Mouse (Mus musculus) kidney, embryonic 14.5 days (tissue): ENCODE measurements around the gene Spdl1. TPM values are rescaled to one million over a fixed set of nuclear protein-coding genes. Genes with fewer than 3 reads are reported as not detected.
"Not testable (repeated sequence)": the region's sequence is repeated elsewhere in the genome, so short reads cannot be mapped to it uniquely, and the experiment has no call there.

Experiments used
- ATAC-seq: fragments of 200-750 bp; cut with Nextera tagmentation; 2 replicates; pipeline ENCODE4 v1.8.0; 2017; ENCODE audit warnings: moderate number of reproducible peaks, mild to moderate bottlenecking, moderate TSS enrichment, moderate library complexity; ENCODE audit not compliant: low FRiP score, low TSS enrichment
- H3K27ac ChIP-seq: fragments of 300-500 bp; sonication (generic); 2 replicates; pipeline ENCODE4 v1.5.1; 2014; ENCODE audit warnings: low read depth, mild to moderate bottlenecking, low read length, moderate library complexity, mixed read lengths
- H3K27me3 ChIP-seq: fragments of 300-500 bp; sonication (generic); 2 replicates; pipeline ENCODE4 v1.6.1; 2014; ENCODE audit warnings: mild to moderate bottlenecking, low read length; ENCODE audit not compliant: control insufficient read depth, insufficient read depth
- H3K36me3 ChIP-seq: fragments of 300-500 bp; sonication (generic); 2 replicates; pipeline ENCODE4 v1.6.1; 2014; ENCODE audit warnings: low read length, mixed read lengths; ENCODE audit not compliant: control insufficient read depth, insufficient read depth
- H3K4me1 ChIP-seq: fragments of 300-500 bp; sonication (generic); 2 replicates; pipeline ENCODE4 v1.6.1; 2014; ENCODE audit warnings: low read length, mixed read lengths; ENCODE audit not compliant: control insufficient read depth, insufficient read depth
- H3K4me2 ChIP-seq: fragments of 300-500 bp; sonication (generic); replicated peaks from 2 replicates; pipeline ENCODE4 v1.6.1; 2014; ENCODE audit warnings: low read depth, mild to moderate bottlenecking, low read length
- H3K4me3 ChIP-seq: fragments of 300-500 bp; sonication (generic); 2 replicates; pipeline ENCODE4 v1.5.1; 2014; ENCODE audit warnings: mild to moderate bottlenecking, low read length
- H3K9ac ChIP-seq: fragments of 300-500 bp; sonication (generic); 2 replicates; pipeline ENCODE4 v1.6.1; 2014; ENCODE audit warnings: low read depth, mild to moderate bottlenecking, low read length, moderate library complexity
- H3K9me3 ChIP-seq: fragments of 300-500 bp; sonication (generic); 2 replicates; pipeline ENCODE4 v1.6.1; 2016; ENCODE audit warnings: low read length; ENCODE audit not compliant: control insufficient read depth
- WGBS: fragments of 180-500 bp; shearing (Covaris S2); extraction: QIAGEN DNeasy Blood & Tissue Kit; methylation state at CpG from one replicate; pipeline ENCODE4 v1.1.7; 2014; 5-methylcytosine and 5-hydroxymethylcytosine counted together
- polyA plus RNA-seq: library from polyadenylated mRNA; unstranded; fragments of >200 nt; fragmentation: Nextera tagmentation; extraction: Ambion mirVana; gene quantifications from 2 replicates; pipeline ENCODE4 v1.2.1, GENCODE M21; 2014

Spdl1 gene
- polyA plus RNA-seq, 1 experiment from 2014 or later = 26.0 TPM

DNA sequence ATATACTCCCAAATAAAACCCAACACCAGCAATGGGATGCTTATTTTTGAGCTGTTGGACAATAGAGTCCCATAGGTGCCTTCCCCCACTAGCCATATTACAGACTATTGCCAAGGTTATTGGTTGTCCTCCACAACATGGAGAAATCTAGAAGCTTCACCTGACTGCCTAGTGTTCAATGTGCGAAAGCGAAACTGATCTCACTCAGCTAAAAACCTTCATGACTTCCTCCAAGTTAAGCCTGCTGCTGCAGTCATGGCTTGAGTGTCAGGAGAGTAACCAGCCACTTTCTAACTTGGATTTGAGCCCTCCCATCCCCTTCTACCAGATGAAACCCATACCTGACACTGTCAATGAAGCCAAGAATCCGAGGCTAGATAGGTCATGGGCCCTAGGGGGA lies 5.6 kb downstream of the Spdl1 start:
- no peak for ATAC-seq
- no peak overlapping the region for H3K4me2 ChIP-seq
- H3K36me3 ChIP-seq = peaks cover 45% of the 10 kb centered on the region
- H3K27me3 ChIP-seq = no peaks in the 10 kb centered on the region
- peaks cover 7% of the 10 kb centered on the region for H3K4me1 ChIP-seq
- H3K9me3 ChIP-seq = no peaks in the 10 kb centered on the region
- H3K9ac ChIP-seq = no peak overlapping the region
- WGBS = 95% methylated on average over 3 of the region's 3 CpGs
- no peak overlapping the region for H3K27ac ChIP-seq
- no peak overlapping the region for H3K4me3 ChIP-seq

DNA sequence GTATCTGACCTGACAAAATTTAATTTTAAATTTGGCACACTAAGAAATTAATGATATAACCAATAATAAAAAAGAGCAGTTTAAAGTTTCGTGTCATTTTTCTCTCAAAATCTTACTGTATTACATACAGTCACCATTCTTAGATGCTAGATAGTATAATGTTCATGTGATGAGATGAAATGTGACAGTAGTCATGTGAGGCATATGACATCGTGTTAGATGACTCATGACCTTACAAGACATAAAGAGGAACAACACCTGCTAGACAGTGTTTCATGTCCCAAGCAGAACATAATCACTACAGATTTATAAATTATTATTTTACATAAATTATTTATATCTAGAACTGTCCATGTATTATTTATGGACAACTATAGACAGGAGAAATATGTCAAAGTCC lies 6.5 kb downstream of the Spdl1 start:
- no peak overlapping the region for H3K27ac ChIP-seq
- peaks cover 51% of the 10 kb centered on the region for H3K36me3 ChIP-seq
- no peak for ATAC-seq
- 93% methylated on average over 2 of the region's 2 CpGs for WGBS
- no peak overlapping the region for H3K4me2 ChIP-seq
- H3K27me3 ChIP-seq = no peaks in the 10 kb centered on the region
- no peaks in the 10 kb centered on the region for H3K9me3 ChIP-seq
- H3K4me3 ChIP-seq = no peak overlapping the region
- no peaks in the 10 kb centered on the region for H3K4me1 ChIP-seq
- H3K9ac ChIP-seq = no peak overlapping the region

DNA sequence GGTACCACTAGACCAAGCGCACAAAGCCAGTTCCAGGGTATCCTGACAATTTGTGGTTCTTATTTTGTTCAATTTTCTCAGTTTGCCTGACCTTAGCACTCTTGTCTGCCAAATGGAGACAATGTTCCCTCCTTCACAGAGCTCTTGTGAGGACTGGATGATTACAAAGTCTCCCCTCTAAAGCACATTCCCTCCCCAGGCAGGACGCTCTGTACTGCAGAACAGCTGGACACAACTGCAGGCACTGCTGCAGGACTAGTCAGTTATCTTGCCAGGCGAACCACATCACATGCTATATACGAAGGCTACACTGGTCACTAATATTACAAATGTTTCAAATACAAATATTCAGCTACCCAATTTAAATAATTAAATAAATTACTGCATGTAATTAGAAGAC lies 8.7 kb downstream of the Spdl1 start:
- ATAC-seq = no peak
- H3K4me3 ChIP-seq = no peak overlapping the region
- H3K9ac ChIP-seq = no peak overlapping the region
- no peak overlapping the region for H3K27ac ChIP-seq
- peaks cover 60% of the 10 kb centered on the region for H3K36me3 ChIP-seq
- H3K9me3 ChIP-seq = no peaks in the 10 kb centered on the region
- no peaks in the 10 kb centered on the region for H3K27me3 ChIP-seq
- H3K4me2 ChIP-seq = no peak overlapping the region
- 99% methylated on average over 4 of the region's 4 CpGs for WGBS
- H3K4me1 ChIP-seq = no peaks in the 10 kb centered on the region

DNA sequence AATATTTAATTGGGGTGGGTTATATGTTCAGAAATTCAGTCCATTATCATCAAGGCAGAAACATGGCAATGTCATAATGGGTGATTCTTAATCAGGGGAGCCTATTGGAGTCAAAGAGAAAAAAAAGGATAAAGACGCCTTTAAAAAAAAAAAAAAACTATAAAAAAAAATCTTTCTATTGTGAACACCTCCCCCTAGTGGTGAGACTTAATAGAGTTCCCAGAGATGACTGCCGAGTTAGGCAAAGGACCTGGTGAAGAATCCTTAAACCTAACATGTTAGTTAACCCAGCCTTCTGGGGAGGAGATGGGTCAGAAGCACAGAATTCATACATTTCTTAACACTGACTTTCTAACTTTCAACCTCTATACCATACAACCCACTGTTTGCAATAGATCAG lies 18.7 kb downstream of the Spdl1 start:
- H3K36me3 ChIP-seq = peaks cover 68% of the 10 kb centered on the region
- H3K9me3 ChIP-seq = no peaks in the 10 kb centered on the region
- no peak overlapping the region for H3K4me3 ChIP-seq
- H3K9ac ChIP-seq = no peak overlapping the region
- no peak overlapping the region for H3K4me2 ChIP-seq
- WGBS = 4% methylated on average over 2 of the region's 2 CpGs
- H3K4me1 ChIP-seq = no peaks in the 10 kb centered on the region
- H3K27ac ChIP-seq = no peak overlapping the region
- H3K27me3 ChIP-seq = no peaks in the 10 kb centered on the region
- ATAC-seq = no peak

DNA sequence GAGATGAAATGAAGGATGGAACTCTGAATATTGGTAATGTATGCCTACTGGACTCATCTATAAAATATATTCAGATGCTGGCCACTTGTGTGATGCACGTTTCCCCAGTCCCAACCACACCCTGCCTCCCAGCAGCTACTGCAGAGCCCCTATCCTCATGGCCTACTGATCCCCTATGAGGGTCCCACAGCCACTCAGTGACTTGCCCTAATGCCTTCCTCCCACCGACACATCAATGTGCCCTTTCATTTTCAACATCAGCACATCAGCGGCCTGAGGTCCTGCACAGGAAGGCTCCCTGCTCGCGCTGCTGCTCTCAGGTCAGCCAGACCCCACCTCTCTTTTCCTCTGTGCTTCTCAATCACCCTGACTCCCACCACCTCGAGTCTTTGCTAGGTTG lies 19.1 kb downstream of the Spdl1 start:
- no peak overlapping the region for H3K9ac ChIP-seq
- no peaks in the 10 kb centered on the region for H3K27me3 ChIP-seq
- no peak overlapping the region for H3K4me2 ChIP-seq
- H3K9me3 ChIP-seq = no peaks in the 10 kb centered on the region
- H3K4me1 ChIP-seq = no peaks in the 10 kb centered on the region
- WGBS = 90% methylated on average over 6 of the region's 6 CpGs
- H3K36me3 ChIP-seq = peaks cover 69% of the 10 kb centered on the region
- no peak overlapping the region for H3K4me3 ChIP-seq
- ATAC-seq = no peak
- no peak overlapping the region for H3K27ac ChIP-seq

DNA sequence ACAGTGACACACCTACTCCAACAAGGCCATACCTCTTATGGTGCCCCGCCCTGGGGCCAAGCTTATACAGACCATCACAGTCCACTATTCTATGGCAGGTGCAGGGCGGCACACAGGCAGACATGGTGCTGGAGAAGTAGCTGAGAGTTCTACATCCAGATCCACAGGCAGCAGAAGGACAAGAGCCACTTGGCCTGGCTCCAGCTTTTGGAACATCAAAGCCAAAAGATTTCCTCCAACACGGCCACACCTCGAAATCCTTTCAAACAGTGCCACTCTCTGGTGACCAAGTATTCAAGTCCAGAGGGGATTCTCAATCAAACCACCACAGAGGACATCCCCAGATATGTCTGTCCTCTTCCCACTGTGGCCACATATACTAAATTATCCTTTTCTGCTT lies 28.4 kb downstream of the Spdl1 start:
- not testable (repeated sequence) for ATAC-seq, H3K9me3 ChIP-seq, H3K9ac ChIP-seq, H3K4me1 ChIP-seq, H3K27ac ChIP-seq, H3K36me3 ChIP-seq, H3K4me2 ChIP-seq, H3K4me3 ChIP-seq, H3K27me3 ChIP-seq
- WGBS = 73% methylated on average over 4 of the region's 4 CpGs

DNA sequence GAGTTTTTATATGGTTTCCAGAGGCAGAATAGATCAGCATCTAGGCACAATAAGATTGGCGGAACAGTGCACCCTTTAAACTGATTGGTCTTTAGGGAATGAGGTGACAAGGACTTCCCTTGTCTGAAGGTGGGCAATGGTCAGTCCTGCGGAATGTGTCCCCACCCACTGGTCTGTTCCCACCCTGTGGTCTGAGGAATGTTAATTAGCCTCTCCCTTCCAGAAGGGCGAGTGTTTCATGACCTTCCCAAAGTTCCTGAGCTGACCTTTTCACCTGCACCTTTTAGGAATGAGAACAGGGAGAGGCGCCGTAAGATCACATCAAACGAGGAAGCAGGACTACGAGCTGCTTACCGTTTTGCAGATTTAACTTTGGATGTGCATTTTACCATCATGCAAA lies 35.4 kb downstream of the Spdl1 start:
- WGBS = 54% methylated on average over 8 of the region's 8 CpGs
- H3K9ac ChIP-seq = not testable (repeated sequence)

DNA sequence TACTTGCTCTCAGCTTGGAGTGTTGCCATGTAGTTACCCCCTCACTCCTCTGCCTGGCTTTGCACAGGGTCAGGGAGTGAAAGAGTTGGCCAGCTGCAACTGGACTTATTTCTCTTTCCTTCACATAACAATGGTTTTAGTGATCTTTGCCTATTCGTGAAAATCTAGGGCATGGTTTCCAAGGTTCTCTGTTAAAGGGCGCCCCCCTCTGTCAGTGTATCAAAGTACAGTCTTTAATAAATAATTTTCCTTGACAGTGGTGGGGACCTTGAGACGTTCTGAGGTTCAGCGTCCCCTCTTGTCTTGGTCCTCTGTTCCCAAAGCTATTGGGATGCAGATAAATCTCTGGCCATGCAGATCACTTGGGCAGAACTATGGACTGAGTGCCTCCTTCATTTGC lies 37.3 kb downstream of the Spdl1 start:
- H3K4me3 ChIP-seq = no peak overlapping the region
- no peak overlapping the region for H3K27ac ChIP-seq
- H3K4me2 ChIP-seq = no peak overlapping the region
- 27% methylated on average over 4 of the region's 4 CpGs for WGBS
- no peaks in the 10 kb centered on the region for H3K27me3 ChIP-seq
- no peak for ATAC-seq
- no peaks in the 10 kb centered on the region for H3K9me3 ChIP-seq
- no peaks in the 10 kb centered on the region for H3K36me3 ChIP-seq
- H3K9ac ChIP-seq = no peak overlapping the region
- H3K4me1 ChIP-seq = no peaks in the 10 kb centered on the region

More for the DNA sequence above, 35.4 kb downstream of the Spdl1 start:
- not testable (repeated sequence) for H3K4me3 ChIP-seq, H3K4me1 ChIP-seq, H3K36me3 ChIP-seq, ATAC-seq, H3K27me3 ChIP-seq, H3K4me2 ChIP-seq, H3K27ac ChIP-seq, H3K9me3 ChIP-seq

DNA sequence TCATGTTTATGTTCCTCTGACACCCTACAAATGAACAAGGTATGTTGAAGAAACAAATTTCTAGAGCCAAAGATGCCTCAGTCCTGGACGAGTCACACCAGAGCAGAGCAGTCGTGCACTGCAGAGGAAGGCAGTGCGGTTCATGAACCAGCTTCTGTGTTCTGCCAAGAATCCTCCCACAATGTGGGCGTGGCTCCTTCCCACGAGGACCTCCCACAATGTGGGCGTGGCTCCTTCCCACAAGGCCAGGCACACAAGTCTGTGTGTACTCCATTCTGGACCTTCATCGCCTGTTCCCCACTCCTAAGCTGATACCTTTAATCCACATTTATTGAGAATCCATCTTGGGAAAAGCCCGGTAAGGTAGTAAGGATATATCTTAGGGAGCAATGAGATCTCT lies 41.6 kb downstream of the Spdl1 start:
- 55% methylated on average over 8 of the region's 8 CpGs for WGBS
- Histone ChIP-seq H3K9me3 (no peaks in the 10 kb centered on the region), H3K36me3 (no peaks in the 10 kb centered on the region), H3K4me2 (no peak overlapping the region), H3K4me3 (no peak overlapping the region), H3K9ac (no peak overlapping the region), H3K4me1 (no peaks in the 10 kb centered on the region), H3K27ac (no peak overlapping the region), H3K27me3 (no peaks in the 10 kb centered on the region)
- ATAC-seq = no peak

DNA sequence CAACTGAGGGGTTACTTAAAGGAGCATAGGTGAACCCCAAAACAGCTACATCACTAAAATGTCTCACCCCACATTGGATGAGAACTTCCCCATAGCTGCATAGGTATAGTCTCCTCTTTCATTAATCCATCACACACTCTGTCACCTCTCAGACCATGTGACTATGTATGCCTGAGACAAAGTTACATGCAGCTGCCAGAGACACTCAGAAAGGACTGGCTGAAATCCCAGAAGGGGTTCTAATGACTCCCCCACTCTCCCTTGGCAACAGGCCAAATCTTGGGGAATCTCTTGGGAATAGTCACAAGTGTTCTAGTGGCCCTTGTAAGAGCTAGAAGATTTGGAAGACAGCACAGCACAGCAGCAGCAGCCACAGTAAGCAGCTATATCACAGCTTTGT lies 48.6 kb downstream of the Spdl1 start:
- H3K27ac ChIP-seq = no peak overlapping the region
- no peaks in the 10 kb centered on the region for H3K4me1 ChIP-seq
- no peaks in the 10 kb centered on the region for H3K36me3 ChIP-seq
- H3K27me3 ChIP-seq = no peaks in the 10 kb centered on the region
- no peak overlapping the region for H3K9ac ChIP-seq
- H3K4me2 ChIP-seq = no peak overlapping the region
- no peak for ATAC-seq
- no peaks in the 10 kb centered on the region for H3K9me3 ChIP-seq
- no peak overlapping the region for H3K4me3 ChIP-seq
